Mouse (Mus musculus) brain, embryonic 14.5 days (tissue): ENCODE measurements around the gene Cluap1.

Experiments
- CTCF ChIP-seq: fragments of 200-500 bp; IDR thresholded peaks from 2 replicates; pipeline ENCODE4 v1.5.1; 2012; ENCODE audit warnings: inconsistent platforms, mild to moderate bottlenecking, moderate library complexity, borderline replicate concordance; ENCODE audit not compliant: insufficient read depth, insufficient read length; ENCODE audit errors: extremely low read depth
- POLR2A ChIP-seq: fragments of 200-500 bp; IDR thresholded peaks from 2 replicates; pipeline ENCODE4 v1.6.1; 2012; ENCODE audit warnings: mild to moderate bottlenecking, inconsistent platforms, borderline replicate concordance; ENCODE audit not compliant: poor library complexity, insufficient read depth, insufficient read length, severe bottlenecking; ENCODE audit errors: extremely low read depth

- TF ChIP-seq POLR2A (no peak), CTCF (no peak)
Observed at GRCm38 (mm10) chr16:3956369-3956768, 47.8 kb downstream of the Cluap1 start.
